Mouse (Mus musculus) ES-Bruce4 (cell line): ENCODE data around the gene Slc22a23.

ENCODE experiments used
- CTCF ChIP-seq: IDR thresholded peaks from one replicate; pipeline ENCODE4 v1.8.1; 2011; ENCODE audit warnings: low read depth, low read length
- EP300 ChIP-seq: IDR thresholded peaks from 2 replicates; pipeline ENCODE4 v1.6.1; 2011; ENCODE audit warnings: low read depth, low read length; ENCODE audit not compliant: insufficient read depth
- POLR2A ChIP-seq: IDR thresholded peaks from one replicate; pipeline ENCODE4 v1.8.1; 2011; ENCODE audit warnings: low read length; ENCODE audit not compliant: insufficient read depth

DNA sequence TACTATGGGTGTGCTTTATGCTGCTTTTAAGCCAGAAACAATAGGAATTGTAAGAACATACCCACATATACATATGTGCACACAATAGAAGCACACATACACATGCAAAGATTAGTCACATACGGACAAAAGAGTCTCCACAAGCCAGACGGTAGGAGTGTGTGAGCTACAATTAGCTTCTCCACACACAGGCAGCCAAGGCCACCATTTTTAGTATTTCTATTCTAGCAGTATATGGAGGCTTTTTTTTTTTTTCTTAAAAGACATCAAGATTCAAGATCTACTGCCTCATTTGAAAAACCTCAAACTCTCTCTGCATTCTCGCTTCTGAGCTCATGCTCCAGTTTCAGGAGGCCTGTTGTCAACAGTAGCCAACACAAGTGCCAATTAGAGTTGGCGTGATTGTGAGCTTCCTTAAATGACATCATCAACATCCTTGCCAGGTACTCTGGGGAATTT is 31.9 kb downstream of the Slc22a23 start:
- TF ChIP-seq CTCF (no peak), POLR2A (no peak), EP300 (no peak)
